Mouse (Mus musculus): Measurements from ENCODE around the gene Pfkfb3.

GRCm38 (mm10) chr2:11447865-11448264, 106.0 kb downstream of the Pfkfb3 start:
- TF ChIP-seq CTCF (IDR thresholded peaks at IDR 0.05; ENCODE audit: borderline replicate concordance, extremely low read depth, insufficient read depth, insufficient read length): no peak
- no peak for TF ChIP-seq POLR2A (IDR thresholded peaks at IDR 0.05; ENCODE audit: borderline replicate concordance, extremely low read depth, insufficient read depth, insufficient read length, poor library complexity, severe bottlenecking)

Data from brain, embryonic 14.5 days (tissue).